Mouse (Mus musculus): Measurements from ENCODE around the gene Slc39a2.
A peak's percentile ranks its signal among the peaks of the same experiment; 100 is the strongest.

Gene Slc39a2

GRCm38 (mm10) chr14:51930824-51931223 lies 38.1 kb downstream of the Slc39a2 start:
- DNase-seq (ENCODE audit: extremely low read depth, insufficient read length, low spot score): peak; percentile 25

GRCm38 (mm10) chr14:51932092-51933020 lies 39.7 kb downstream of the Slc39a2 start:
- no peak for DNase-seq (ENCODE audit: extremely low read depth, insufficient read length, low spot score)

- DNase-seq (ENCODE audit: extremely low read depth, insufficient read length, low spot score): no peak
Measured at GRCm38 (mm10) chr14:51939005-51939404, 46.3 kb downstream of the Slc39a2 start.

GRCm38 (mm10) chr14:51940944-51941560 lies 48.4 kb downstream of the Slc39a2 start:
- DNase-seq (ENCODE audit: extremely low read depth, insufficient read length, low spot score): no peak

GRCm38 (mm10) chr14:51941577-51941976 lies 48.9 kb downstream of the Slc39a2 start:
- no peak for DNase-seq (ENCODE audit: extremely low read depth, insufficient read length, low spot score)

- DNase-seq (ENCODE audit: extremely low read depth, insufficient read length, low spot score): no peak
Measured at GRCm38 (mm10) chr14:51942236-51942635, 49.5 kb downstream of the Slc39a2 start.

- no peak for DNase-seq (ENCODE audit: extremely low read depth, insufficient read length, low spot score)
Measured at GRCm38 (mm10) chr14:51943336-51943735, 50.6 kb downstream of the Slc39a2 start.
